Mouse (Mus musculus) liver, embryonic 14.5 days (tissue): Measurements from ENCODE around the gene Npas3. TPM values are rescaled to one million over a fixed set of nuclear protein-coding genes. Genes with fewer than 3 reads are reported as not detected.

ENCODE experiments used
- ATAC-seq: fragments of 200-750 bp; cut with Nextera tagmentation; 2 replicates; pipeline ENCODE4 v1.8.0; 2017; ENCODE audit warnings: moderate number of reproducible peaks, mild to moderate bottlenecking, moderate library complexity; ENCODE audit not compliant: insufficient read depth
- DNase-seq, 3 experiments: peaks; one replicate each; pipeline ENCODE4 v3.0.0-alpha.2; 2012 to 2013; ENCODE audit warnings: low read depth in 3 of 3, low spot score in 3 of 3
- H3K27ac ChIP-seq: fragments of 300-500 bp; sonication (generic); 2 replicates; pipeline ENCODE4 v1.5.1; 2014; ENCODE audit warnings: moderate library complexity, mild to moderate bottlenecking, control low read depth, inconsistent platforms
- H3K27me3 ChIP-seq: fragments of 300-500 bp; sonication (generic); 2 replicates; pipeline ENCODE4 v1.6.1; 2014; ENCODE audit warnings: mild to moderate bottlenecking, low read length, moderate library complexity; ENCODE audit not compliant: control insufficient read depth, insufficient read depth
- H3K36me3 ChIP-seq: fragments of 300-500 bp; sonication (generic); replicated peaks from 2 replicates; pipeline ENCODE4 v1.6.1; 2014; ENCODE audit warnings: low read depth; ENCODE audit not compliant: control insufficient read depth, insufficient read depth
- H3K4me1 ChIP-seq, 2 experiments: fragments of 200-500 bp in 1 of 2; fragments of 300-500 bp in 1 of 2; sonication (generic) in 1 of 2; replicated peaks; 2 replicates each; pipeline ENCODE4 v1.6.1; 2012 to 2014; ENCODE audit warnings: antibody characterized with exemption in 1 of 2, inconsistent platforms in 1 of 2, low read length in 1 of 2; ENCODE audit not compliant: control insufficient read depth in 2 of 2, insufficient read depth in 2 of 2
- H3K4me2 ChIP-seq: fragments of 300-500 bp; sonication (generic); 2 replicates; pipeline ENCODE4 v1.6.1; 2014; ENCODE audit warnings: low read depth, mild to moderate bottlenecking, control low read depth, moderate library complexity
- H3K4me3 ChIP-seq, 2 experiments: fragments of 200-500 bp in 1 of 2; fragments of 300-500 bp in 1 of 2; sonication (generic) in 1 of 2; 2 replicates each; pipeline ENCODE4 v1.5.1; 2012 to 2014; ENCODE audit warnings: low read depth in 2 of 2, low read length in 2 of 2, mild to moderate bottlenecking in 2 of 2, control low read depth in 1 of 2, inconsistent platforms in 1 of 2, moderate library complexity in 1 of 2; ENCODE audit not compliant: insufficient read depth in 1 of 2
- H3K9ac ChIP-seq: fragments of 300-500 bp; sonication (generic); replicated peaks from 2 replicates; pipeline ENCODE4 v1.6.1; 2014; ENCODE audit warnings: mild to moderate bottlenecking, control low read depth, moderate library complexity
- H3K9me3 ChIP-seq: fragments of 300-500 bp; sonication (generic); 2 replicates; pipeline ENCODE4 v1.6.1; 2016; ENCODE audit warnings: low read length, mixed read lengths; ENCODE audit not compliant: control insufficient read depth
- CTCF ChIP-seq: IDR thresholded peaks from 2 replicates; pipeline ENCODE4 v1.5.1; 2016; ENCODE audit warnings: antibody characterized with exemption, low read depth, control low read depth
- EP300 ChIP-seq: IDR thresholded peaks from 2 replicates; pipeline ENCODE4 v1.6.1; 2016; ENCODE audit warnings: antibody characterized with exemption, low read depth
- WGBS: fragments of 180-500 bp; shearing (Covaris S2); extraction: QIAGEN DNeasy Blood & Tissue Kit; methylation state at CpG from one replicate; pipeline ENCODE4 v1.1.7; 2014; ENCODE audit not compliant: insufficient replicate concordance; 5-methylcytosine and 5-hydroxymethylcytosine counted together
- polyA plus RNA-seq, 2 experiments: library from polyadenylated mRNA; depleted of rRNA in 1 of 2; stranded (reverse) in 1 of 2; unstranded in 1 of 2; fragments of >200 nt; fragmentation: Nextera tagmentation in 1 of 2; extraction: Ambion mirVana in 1 of 2; gene quantifications; 2 replicates each; pipeline versions ENCODE4 v1.2.1 to v1.2.3; 2012 to 2014

The Npas3 gene
- polyA plus RNA-seq, 2 experiments = 0.08 to 0.09 TPM

DNA sequence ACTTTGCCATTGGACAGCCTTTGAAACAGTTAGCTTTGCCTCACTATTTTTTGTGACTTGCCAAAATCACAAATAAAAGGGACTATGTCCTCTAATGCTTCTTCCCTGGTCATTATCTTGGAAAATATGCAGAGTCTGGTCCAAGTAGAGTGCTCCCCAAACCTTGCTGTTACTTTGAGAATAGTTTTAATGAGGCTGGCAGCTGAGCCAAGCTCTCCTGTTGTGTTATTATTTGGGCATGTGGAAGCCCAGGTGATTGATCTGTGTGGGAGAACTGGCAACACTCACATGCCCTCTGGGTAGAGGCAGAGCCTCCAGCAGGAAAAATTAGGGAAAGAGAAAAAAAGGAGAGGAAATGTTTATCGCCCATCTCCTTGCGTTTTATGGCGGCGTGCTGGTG is 500.9 kb downstream of the Npas3 start:
- TF ChIP-seq EP300 (no peak), CTCF (no peak)
- Histone ChIP-seq H3K9ac (no peak overlapping the region), H3K4me1 (no peaks in the 10 kb centered on the region), H3K4me2 (no peak overlapping the region), H3K27ac (no peak overlapping the region), H3K4me3 (no peak overlapping the region), H3K36me3 (no peaks in the 10 kb centered on the region), H3K27me3 (no peaks in the 10 kb centered on the region), H3K9me3 (no peaks in the 10 kb centered on the region)
- ATAC-seq = no peak
- DNase-seq = no peak
- WGBS = 80% methylated on average over 4 of the region's 4 CpGs

DNA sequence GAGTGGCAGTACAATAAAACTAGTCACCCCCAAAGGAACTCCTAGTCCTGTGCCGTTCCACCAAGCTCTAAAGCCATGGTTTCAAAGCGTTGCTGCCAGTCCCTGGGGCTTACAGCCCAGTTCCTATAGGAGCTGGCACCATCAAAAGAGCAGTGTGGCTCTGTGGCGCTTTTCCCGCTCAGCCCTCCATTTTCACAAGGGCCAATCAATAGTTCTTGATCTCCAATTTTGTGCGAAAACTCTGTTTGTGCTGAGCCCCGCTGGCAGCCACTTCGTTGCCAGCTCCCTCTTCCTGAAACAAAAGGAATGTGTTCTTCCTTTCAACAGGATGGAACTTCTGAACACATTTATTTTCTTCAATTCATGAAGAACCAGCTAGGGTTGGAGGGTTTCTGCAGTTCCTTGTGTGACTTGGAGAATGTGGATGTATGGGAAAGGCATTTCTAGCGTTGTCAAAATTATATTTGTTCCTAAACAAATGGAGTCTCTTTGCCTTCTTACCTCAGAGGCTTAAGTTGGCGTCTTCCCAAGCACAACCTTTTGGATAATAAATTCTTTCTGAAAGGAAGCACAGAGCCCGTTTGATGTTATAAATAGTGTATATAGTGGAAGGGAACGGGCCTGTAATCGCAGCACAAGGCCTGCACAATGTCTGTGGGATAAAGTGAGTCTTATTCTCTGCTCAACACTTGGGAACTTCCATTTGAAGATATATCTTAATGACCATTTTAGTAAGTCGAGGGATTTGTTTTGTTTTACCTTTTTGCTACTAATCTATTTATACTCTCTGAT is 504.0 kb downstream of the Npas3 start:
- H3K9ac ChIP-seq = no peak overlapping the region
- DNase-seq (no peak), ATAC-seq (no peak)
- WGBS = 62% methylated on average over 13 of the region's 13 CpGs
- no peak overlapping the region for H3K4me2 ChIP-seq
- no peak overlapping the region for H3K4me3 ChIP-seq
- no peak overlapping the region for H3K27ac ChIP-seq
- H3K4me1 ChIP-seq = no peaks in the 10 kb centered on the region
- H3K36me3 ChIP-seq = no peaks in the 10 kb centered on the region
- no peaks in the 10 kb centered on the region for H3K9me3 ChIP-seq
- no peaks in the 10 kb centered on the region for H3K27me3 ChIP-seq
- TF ChIP-seq CTCF = no peak
- no peak for TF ChIP-seq EP300

DNA sequence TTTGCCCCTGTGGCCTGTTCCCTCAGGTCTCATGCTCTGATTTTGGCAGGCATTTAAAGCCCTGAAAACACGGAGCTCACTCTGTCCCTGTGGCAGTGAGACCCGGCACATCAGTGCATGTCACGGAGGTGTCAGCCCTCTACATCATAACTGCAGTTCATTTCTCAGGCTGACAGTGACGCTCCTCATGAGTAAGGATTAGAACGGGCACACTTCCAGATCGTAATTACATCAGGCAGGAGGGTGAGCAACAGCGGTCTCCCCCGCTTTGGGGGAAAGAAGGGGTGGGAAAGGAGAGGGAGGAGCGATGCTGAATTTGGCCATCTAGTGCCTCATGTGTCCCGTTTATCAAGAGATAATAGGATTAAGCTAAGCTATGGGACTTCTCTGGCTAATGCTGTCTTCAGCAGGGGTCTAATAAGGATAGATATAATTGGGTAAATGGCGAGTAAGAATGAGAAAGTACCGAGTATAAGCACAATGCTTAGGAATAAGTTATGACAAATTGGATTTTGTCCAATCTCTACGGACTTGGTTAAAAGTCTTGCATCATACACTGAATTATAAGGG is 505.0 kb downstream of the Npas3 start:
- WGBS = 61% methylated on average over 13 of the region's 13 CpGs
- ATAC-seq = no peak
- H3K27ac ChIP-seq = no peak overlapping the region

DNA sequence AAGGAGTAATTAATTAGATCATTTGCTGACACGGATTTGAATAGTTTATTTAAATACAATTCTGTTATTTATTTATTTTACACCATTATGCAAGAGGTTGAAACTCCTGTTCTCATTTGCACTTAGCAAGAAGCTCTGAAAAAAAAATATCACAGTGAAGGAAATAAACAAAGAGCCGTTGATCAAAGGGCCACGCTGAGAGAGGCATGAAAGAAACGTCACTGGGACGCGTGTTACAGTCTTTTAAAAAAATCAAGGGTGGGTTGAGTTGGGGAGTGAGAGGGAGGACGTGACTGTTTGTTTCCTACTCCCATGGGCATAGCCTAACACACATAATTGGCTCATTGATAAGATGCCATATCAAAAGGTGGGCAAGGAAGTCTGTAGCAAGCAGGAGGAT is 505.8 kb downstream of the Npas3 start:
- 39% methylated on average over 7 of the region's 7 CpGs for WGBS
- H3K27me3 ChIP-seq = no peaks in the 10 kb centered on the region
- no peaks in the 10 kb centered on the region for H3K9me3 ChIP-seq
- H3K4me1 ChIP-seq = no peaks in the 10 kb centered on the region
- H3K27ac ChIP-seq = no peak overlapping the region
- no peak for DNase-seq
- no peak for ATAC-seq
- no peak overlapping the region for H3K4me3 ChIP-seq
- H3K4me2 ChIP-seq = no peak overlapping the region
- H3K9ac ChIP-seq = no peak overlapping the region
- H3K36me3 ChIP-seq = no peaks in the 10 kb centered on the region
- TF ChIP-seq CTCF (no peak), EP300 (no peak)

More for the DNA sequence above, 505.0 kb downstream of the Npas3 start:
- Histone ChIP-seq H3K9ac (no peak overlapping the region), H3K27me3 (no peaks in the 10 kb centered on the region), H3K4me3 (no peak overlapping the region), H3K36me3 (no peaks in the 10 kb centered on the region), H3K4me2 (no peak overlapping the region), H3K9me3 (no peaks in the 10 kb centered on the region), H3K4me1 (no peaks in the 10 kb centered on the region)
- TF ChIP-seq EP300 (no peak), CTCF (no peak)
- DNase-seq = no peak

DNA sequence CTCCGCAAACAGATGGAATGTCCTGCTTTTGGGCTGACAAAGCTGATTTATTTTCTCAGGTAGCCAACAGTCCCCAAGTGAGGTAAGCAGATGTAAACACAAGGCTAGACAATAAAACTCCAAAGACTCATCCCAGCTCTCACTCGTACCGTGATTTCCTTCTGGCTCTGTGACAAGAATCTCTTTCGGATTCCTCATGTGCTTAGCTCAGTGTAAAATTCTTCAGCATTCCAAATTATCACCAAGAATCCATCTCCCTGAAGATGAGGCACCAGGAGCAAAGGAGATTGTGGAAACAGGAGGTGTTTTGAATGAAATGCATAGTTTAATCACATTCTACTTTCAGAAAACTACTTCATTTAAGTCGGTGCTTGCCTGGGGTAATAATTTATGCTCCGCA is 509.2 kb downstream of the Npas3 start:
- H3K9ac ChIP-seq = no peak overlapping the region
- WGBS = 62% methylated on average over 6 of the region's 6 CpGs
- H3K4me3 ChIP-seq = no peak overlapping the region
- no peak for ATAC-seq
- TF ChIP-seq EP300 (no peak), CTCF (no peak)
- DNase-seq = no peak
- no peaks in the 10 kb centered on the region for H3K9me3 ChIP-seq
- no peaks in the 10 kb centered on the region for H3K4me1 ChIP-seq
- no peaks in the 10 kb centered on the region for H3K27me3 ChIP-seq
- no peaks in the 10 kb centered on the region for H3K36me3 ChIP-seq
- no peak overlapping the region for H3K4me2 ChIP-seq
- no peak overlapping the region for H3K27ac ChIP-seq
